Comparison of ENCODE assay signal across 9 mouse cellular contexts in the genomic region with DNA sequence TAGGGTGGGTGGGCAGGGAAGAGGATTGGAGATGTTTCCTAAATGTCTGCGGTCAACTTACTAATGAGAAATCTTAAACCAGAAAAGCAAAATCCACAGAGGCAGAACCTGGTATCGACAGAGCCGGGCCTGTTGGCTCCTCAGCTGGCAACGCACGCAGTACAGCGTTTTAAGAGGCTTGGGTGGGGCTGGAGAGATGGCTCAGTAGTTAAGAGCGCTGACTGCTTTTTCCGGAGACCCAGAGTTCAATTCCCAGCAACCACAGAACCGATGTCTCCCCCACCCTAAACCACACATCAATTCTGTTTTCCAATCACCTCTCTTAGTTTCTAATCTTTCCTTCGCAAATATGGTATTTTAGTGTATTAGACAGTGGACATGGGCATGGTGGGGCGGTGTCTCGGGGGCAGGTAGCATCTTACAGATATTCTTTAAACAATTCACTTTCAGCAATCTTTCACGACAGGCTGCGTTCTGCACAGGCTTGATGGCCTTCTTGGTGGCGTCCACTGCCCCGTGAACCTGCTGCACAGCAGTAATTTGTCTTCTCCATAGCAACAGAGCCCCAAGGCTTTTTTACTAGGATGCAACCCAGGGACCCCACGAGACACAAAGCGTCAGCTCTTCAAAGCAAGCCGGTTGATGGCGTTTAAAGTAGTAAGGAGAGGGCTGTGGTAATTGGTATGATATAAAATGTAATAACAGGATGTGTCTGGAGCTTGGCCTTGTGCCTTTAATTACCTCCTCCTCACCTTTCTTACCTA. TPM values are rescaled to one million over a fixed set of nuclear protein-coding genes. Genes with fewer than 3 reads are reported as not detected.
DNase-seq lines count a peak whose midpoint lies in the region; ATAC-seq and TF ChIP-seq lines count a peak whose summit lies in the region.
"Had no signal": no experiment of that assay in that cellular context is flagged by ENCODE, and none has a peak within 500 bp of the region (broad histone marks: within the 10 kb centered on the region; RNA-seq: fewer than 3 reads in every experiment).

No protein-coding gene starts in this region.

- 49% methylated on average over 20 of the region's 20 CpGs for WGBS in embryonic facial prominence, embryonic 13.5 days
- 29% methylated on average over 20 of the region's 20 CpGs for WGBS in hindbrain, embryonic 15.5 days
- 22% methylated on average over 20 of the region's 20 CpGs for WGBS in neural tube, embryonic 15.5 days
- WGBS in liver, embryonic 12.5 days (ENCODE audit: insufficient replicate concordance): 64% methylated on average over 20 of the region's 20 CpGs

- H3K27me3 ChIP-seq in embryonic facial prominence, embryonic 13.5 days: no peaks in the 10 kb centered on the region
- H3K27me3 ChIP-seq in hindbrain, embryonic 15.5 days: no peaks in the 10 kb centered on the region
- H3K27me3 ChIP-seq in neural tube, embryonic 15.5 days (replicated peaks): no peaks in the 10 kb centered on the region
- 0 out of 2 replicates have a peak, but pooled peaks cover 4% of the 10 kb centered on the region for H3K27me3 ChIP-seq in liver, embryonic 12.5 days (replicated peaks)
- H3K27me3 ChIP-seq: Patski had no signal

- no peak overlapping the region for H3K4me2 ChIP-seq in embryonic facial prominence, embryonic 13.5 days
- H3K4me2 ChIP-seq in hindbrain, embryonic 15.5 days: peak overlapping the region; percentile 42
- H3K4me2 ChIP-seq in neural tube, embryonic 15.5 days: peak overlapping the region; percentile 50
- no peak overlapping the region for H3K4me2 ChIP-seq in liver, embryonic 12.5 days

- no peaks in the 10 kb centered on the region for H3K9me3 ChIP-seq in embryonic facial prominence, embryonic 13.5 days
- H3K9me3 ChIP-seq in hindbrain, embryonic 15.5 days: no peaks in the 10 kb centered on the region
- H3K9me3 ChIP-seq in neural tube, embryonic 15.5 days (replicated peaks): no peaks in the 10 kb centered on the region
- no peaks in the 10 kb centered on the region for H3K9me3 ChIP-seq in liver, embryonic 12.5 days (replicated peaks)

- no peak for ATAC-seq in embryonic facial prominence, embryonic 13.5 days (ENCODE audit: insufficient number of reproducible peaks, insufficient read depth, low FRiP score, low TSS enrichment, low read depth)
- ATAC-seq in hindbrain, embryonic 15.5 days (ENCODE audit: low FRiP score, low read depth): no peak
- no peak for ATAC-seq in neural tube, embryonic 15.5 days (ENCODE audit: low FRiP score)
- no peak for ATAC-seq in liver, embryonic 12.5 days
- ATAC-seq: Patski had no signal

- no peaks in the 10 kb centered on the region for H3K36me3 ChIP-seq in embryonic facial prominence, embryonic 13.5 days
- H3K36me3 ChIP-seq in hindbrain, embryonic 15.5 days: no peaks in the 10 kb centered on the region
- no peaks in the 10 kb centered on the region for H3K36me3 ChIP-seq in neural tube, embryonic 15.5 days
- no peaks in the 10 kb centered on the region for H3K36me3 ChIP-seq in liver, embryonic 12.5 days

- no peak overlapping the region for H3K4me3 ChIP-seq in left cerebral cortex, adult 2 months
- H3K4me3 ChIP-seq in embryonic facial prominence, embryonic 13.5 days: no peak overlapping the region
- peak overlapping the region; percentile 5 for H3K4me3 ChIP-seq in hindbrain, embryonic 15.5 days
- H3K4me3 ChIP-seq in neural tube, embryonic 15.5 days (replicated peaks): peak overlapping the region; percentile 16; the same call in 1 of the 2 replicates
- no peak overlapping the region for H3K4me3 ChIP-seq in liver, embryonic 12.5 days

- no peak for TF ChIP-seq CTCF in left cerebral cortex, adult 2 months (IDR thresholded peaks at IDR 0.05)

- H3K4me1 ChIP-seq in embryonic facial prominence, embryonic 13.5 days: peaks cover 30% of the 10 kb centered on the region
- H3K4me1 ChIP-seq in hindbrain, embryonic 15.5 days (replicated peaks): peaks cover 55% of the 10 kb centered on the region
- H3K4me1 ChIP-seq in neural tube, embryonic 15.5 days: peaks cover 56% of the 10 kb centered on the region
- peaks cover 8% of the 10 kb centered on the region for H3K4me1 ChIP-seq in liver, embryonic 12.5 days

- no peak overlapping the region for H3K9ac ChIP-seq in embryonic facial prominence, embryonic 13.5 days
- H3K9ac ChIP-seq in hindbrain, embryonic 15.5 days: no peak overlapping the region
- H3K9ac ChIP-seq in neural tube, embryonic 15.5 days (replicated peaks): peak overlapping the region; percentile 21
- no peak overlapping the region for H3K9ac ChIP-seq in liver, embryonic 12.5 days

- intact Hi-C loops in left cerebral cortex, adult 2 months (cut with DNase I): no loop called here

- no peak for DNase-seq in left cerebral cortex, adult 2 months (ENCODE audit: extremely low spot score in 1 of 2, low spot score in 2 of 2)
- DNase-seq in left cerebral cortex, adult 9 months (ENCODE audit: low spot score in 2 of 2): no peak
- DNase-seq in cerebellum, postnatal 4 days (ENCODE audit: low spot score in 2 of 2): no peak
- DNase-seq: thymus, postnatal 14 days had no signal

- H3K27ac ChIP-seq in left cerebral cortex, adult 2 months: peak overlapping the region; percentile 74
- peak overlapping the region; percentile 44 for H3K27ac ChIP-seq in embryonic facial prominence, embryonic 13.5 days
- H3K27ac ChIP-seq in hindbrain, embryonic 15.5 days (replicated peaks): peak overlapping the region; percentile 83
- peak overlapping the region; percentile 86 for H3K27ac ChIP-seq in neural tube, embryonic 15.5 days (replicated peaks)
- no peak overlapping the region for H3K27ac ChIP-seq in liver, embryonic 12.5 days

RNA-seq across cellular contexts. Expression of a gene that starts 25.1 kb away (rescaled TPM):
- total RNA-seq in left cerebral cortex, adult 2 months (2021): 100 to 1,000 TPM; 817 to 827 TPM
- 1,291 and 1,480 TPM in 2 replicates for polyA plus RNA-seq in embryonic facial prominence, embryonic 13.5 days (2015; fragmentation: Nextera tagmentation; extraction: Ambion mirVana)
- 14,750 and 15,534 TPM in 2 replicates for polyA plus RNA-seq in hindbrain, embryonic 15.5 days (2015; fragmentation: Nextera tagmentation; extraction: Ambion mirVana)
- 10,639 and 13,509 TPM in 2 replicates for polyA plus RNA-seq in neural tube, embryonic 15.5 days (2015; fragmentation: Nextera tagmentation; extraction: Ambion mirVana)
- 180 and 181 TPM in 2 replicates for polyA plus RNA-seq in liver, embryonic 12.5 days (2016; fragmentation: Nextera tagmentation; extraction: Ambion mirVana)

RNA-seq across cellular contexts. Expression of a gene that starts 25.2 kb away (rescaled TPM):
- total RNA-seq in left cerebral cortex, adult 2 months (2021): not detected
- not detected in 2 replicates for polyA plus RNA-seq in embryonic facial prominence, embryonic 13.5 days (2015; fragmentation: Nextera tagmentation; extraction: Ambion mirVana)
- not detected in 2 replicates for polyA plus RNA-seq in hindbrain, embryonic 15.5 days (2015; fragmentation: Nextera tagmentation; extraction: Ambion mirVana)
- not detected in 2 replicates for polyA plus RNA-seq in neural tube, embryonic 15.5 days (2015; fragmentation: Nextera tagmentation; extraction: Ambion mirVana)
- polyA plus RNA-seq in liver, embryonic 12.5 days (2016; fragmentation: Nextera tagmentation; extraction: Ambion mirVana): not detected in 2 replicates
- polyA plus RNA-seq: Patski had no signal

RNA-seq across cellular contexts. Expression of a gene that starts 44.2 kb away (rescaled TPM):
- 100 to 1,000 TPM; 509 to 550 TPM for total RNA-seq in left cerebral cortex, adult 2 months (2021)
- polyA plus RNA-seq in embryonic facial prominence, embryonic 13.5 days (2015; fragmentation: Nextera tagmentation; extraction: Ambion mirVana): 1,422 and 1,651 TPM in 2 replicates
- polyA plus RNA-seq in hindbrain, embryonic 15.5 days (2015; fragmentation: Nextera tagmentation; extraction: Ambion mirVana): 1,411 and 1,419 TPM in 2 replicates
- 1,446 and 1,534 TPM in 2 replicates for polyA plus RNA-seq in neural tube, embryonic 15.5 days (2015; fragmentation: Nextera tagmentation; extraction: Ambion mirVana)
- 1,333 and 1,388 TPM in 2 replicates for polyA plus RNA-seq in liver, embryonic 12.5 days (2016; fragmentation: Nextera tagmentation; extraction: Ambion mirVana)

RNA-seq across cellular contexts. Expression of a gene that starts 51.1 kb away (rescaled TPM):
- total RNA-seq in left cerebral cortex, adult 2 months (2021): 10 to 100 TPM; 56.1 to 61.4 TPM
- polyA plus RNA-seq in embryonic facial prominence, embryonic 13.5 days (2015; fragmentation: Nextera tagmentation; extraction: Ambion mirVana): 109 and 124 TPM in 2 replicates
- polyA plus RNA-seq in hindbrain, embryonic 15.5 days (2015; fragmentation: Nextera tagmentation; extraction: Ambion mirVana): 22.5 and 25.3 TPM in 2 replicates
- polyA plus RNA-seq in neural tube, embryonic 15.5 days (2015; fragmentation: Nextera tagmentation; extraction: Ambion mirVana): 12.4 and 52.6 TPM in 2 replicates
- polyA plus RNA-seq in liver, embryonic 12.5 days (2016; fragmentation: Nextera tagmentation; extraction: Ambion mirVana): 242 and 244 TPM in 2 replicates

Comparison
In these comparisons a context has a peak if more than half of its experiments do, and no peak if none do; other contexts are left out.
1. H3K4me3 ChIP-seq: peak in hindbrain, embryonic 15.5 days (single experiment) and neural tube, embryonic 15.5 days (single experiment); none in left cerebral cortex, adult 2 months (single experiment), embryonic facial prominence, embryonic 13.5 days (single experiment) and liver, embryonic 12.5 days (single experiment).
2. H3K4me2 ChIP-seq: peak in hindbrain, embryonic 15.5 days (single experiment) and neural tube, embryonic 15.5 days (single experiment); none in embryonic facial prominence, embryonic 13.5 days (single experiment) and liver, embryonic 12.5 days (single experiment).